Mouse (Mus musculus): ENCODE measurements at regions not wholly inside any gene's neighbourhood (a gene's known extent, or its start where the extent isn't known, plus 50 kb on each side); places are given as distances from the start of the nearest gene placed in this dataset.

DNA sequence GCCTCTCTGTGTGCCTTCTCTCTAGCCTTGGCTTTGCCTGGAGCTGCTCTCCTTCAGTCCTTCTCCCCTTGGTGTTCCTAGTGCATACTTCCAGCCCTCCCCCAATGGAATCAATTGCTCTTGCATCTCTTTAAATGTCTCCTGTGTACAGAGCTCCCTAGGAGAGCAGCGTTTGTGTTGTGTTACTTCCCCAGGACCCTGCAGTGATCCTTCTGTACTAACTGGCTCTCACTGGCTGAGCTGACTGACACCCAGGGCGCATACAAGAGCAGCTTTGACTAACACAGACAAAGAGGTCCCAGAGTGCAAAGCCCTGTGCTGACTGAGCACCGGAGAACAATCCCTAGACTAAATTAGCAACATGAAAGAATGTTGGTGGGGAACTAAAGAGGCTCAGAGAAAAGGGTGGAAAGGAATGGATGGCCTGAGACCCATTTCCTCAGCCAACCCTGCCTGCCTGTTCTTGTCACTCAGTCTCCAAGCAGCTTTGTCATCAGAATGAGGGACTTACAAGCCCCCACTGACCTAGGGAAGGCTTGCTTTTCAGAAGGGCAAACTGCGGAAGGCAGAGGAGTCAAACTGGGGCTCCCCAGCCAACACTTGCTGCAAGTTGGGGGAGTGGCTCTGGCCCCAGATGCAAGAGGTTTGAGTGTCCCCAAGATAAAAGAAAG, 476.4 kb upstream of the Tmem132c start:
- DNase-seq: peak; percentile 49

DNA sequence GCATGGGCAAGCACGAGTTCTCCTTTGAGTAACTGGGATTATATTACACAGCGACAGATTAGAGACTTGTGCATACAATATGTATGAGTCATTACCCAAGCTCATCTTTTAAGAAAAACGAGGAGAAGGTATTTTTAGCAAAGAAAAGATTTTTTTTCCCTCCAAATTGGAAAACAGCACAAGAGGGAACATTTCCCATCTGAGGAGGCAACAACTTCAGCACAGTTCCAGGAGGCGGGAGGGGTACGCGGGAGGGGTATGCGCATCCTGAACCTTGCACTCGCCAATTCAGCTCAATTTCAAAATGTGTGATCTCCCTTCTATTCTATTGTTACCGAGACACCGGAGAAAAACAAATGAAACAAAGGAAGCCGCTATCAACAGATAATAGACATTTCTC, 472.6 kb upstream of the Tmem132c start:
- no peak for DNase-seq

DNA sequence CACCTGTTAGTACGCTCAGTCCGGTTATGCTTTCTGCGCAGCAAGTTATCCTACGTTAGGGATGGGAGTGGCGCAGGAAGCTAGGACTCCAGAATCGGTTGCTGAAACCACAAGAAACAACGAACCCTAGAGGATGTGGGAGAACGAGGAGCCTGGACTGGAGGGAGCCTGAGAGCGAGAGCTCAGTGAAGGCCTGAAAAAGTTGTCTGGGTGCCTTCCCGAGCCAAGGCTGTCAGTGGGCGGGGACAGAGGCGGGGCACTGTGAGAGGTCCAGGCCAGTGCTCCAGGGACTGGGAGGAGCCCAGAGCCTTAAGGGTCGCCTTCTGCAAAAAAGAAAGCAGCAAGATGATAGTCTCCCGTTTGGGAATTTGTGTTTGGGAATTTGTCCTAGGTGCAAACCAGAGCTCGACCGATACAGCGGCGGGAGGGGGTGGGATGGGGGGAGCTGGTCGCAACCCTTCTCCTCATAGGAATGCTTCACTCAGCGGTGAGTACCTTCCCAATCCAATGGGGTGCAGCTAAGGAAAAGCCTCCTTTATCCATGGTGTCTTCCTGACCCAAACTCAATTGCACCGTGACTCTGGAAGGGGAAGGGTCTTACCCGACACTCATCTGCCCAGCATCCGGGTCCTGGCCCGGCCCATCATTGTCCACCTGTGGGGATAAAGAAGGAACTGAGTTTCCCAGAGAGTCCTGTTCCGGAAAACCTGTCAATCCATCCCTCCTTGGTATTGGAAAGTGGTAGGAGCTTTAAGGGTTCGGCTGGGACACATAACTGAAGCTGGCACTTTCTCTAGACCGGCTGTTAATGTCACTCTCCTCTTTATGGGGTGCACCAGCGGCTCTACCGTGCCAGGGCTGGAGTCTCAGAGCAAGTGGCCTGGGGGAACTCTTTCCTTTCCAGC, 453.6 kb upstream of the Tmem132c start:
- peak; percentile 78 for DNase-seq

DNA sequence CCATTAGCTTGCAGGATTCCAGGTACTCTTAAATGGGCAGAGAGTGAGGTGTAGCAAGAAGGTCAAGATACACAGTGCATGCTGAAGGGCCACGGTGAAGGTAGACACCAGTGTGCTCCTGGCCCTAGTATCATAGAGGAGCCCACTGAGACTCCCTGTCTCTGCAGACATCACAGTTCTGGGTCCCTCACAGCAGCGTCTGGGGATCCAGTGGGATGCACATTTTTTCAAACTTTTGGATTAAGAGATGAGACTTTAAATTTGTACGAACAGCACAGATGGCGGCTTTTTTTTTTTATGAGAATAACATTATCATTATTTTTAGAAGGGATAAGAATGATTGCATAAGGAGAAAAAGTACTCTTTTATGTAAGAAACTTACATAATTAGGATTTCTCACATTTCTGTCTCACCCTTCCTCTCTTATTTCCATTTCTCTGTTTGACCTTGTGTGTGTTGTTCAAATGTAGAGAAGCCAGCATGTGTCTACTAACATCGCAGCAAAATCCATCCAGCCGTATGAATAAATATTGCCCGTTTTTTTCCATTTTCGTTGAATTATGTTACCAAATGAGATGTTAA, 441.8 kb upstream of the Tmem132c start:
- no peak for DNase-seq

DNA sequence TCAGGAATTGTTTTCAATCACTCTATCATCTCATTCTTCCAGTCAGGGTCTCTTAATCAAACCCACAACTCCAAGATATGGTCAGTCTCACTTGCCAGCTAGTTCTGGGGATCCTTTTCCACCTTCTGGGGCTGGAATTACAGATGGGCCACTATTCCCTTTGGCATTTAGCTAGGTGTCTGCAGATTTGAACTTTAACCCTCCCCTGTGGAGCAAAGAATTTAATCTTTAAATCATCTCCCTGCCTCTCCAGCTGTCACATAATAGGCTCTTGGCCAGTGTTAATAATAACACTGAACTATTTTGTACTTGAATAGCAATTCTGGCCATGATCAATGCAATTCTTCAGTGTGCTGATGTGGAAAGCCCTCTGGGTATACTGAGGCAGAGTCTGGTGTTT, 435.0 kb upstream of the Tmem132c start:
- no peak for DNase-seq

DNA sequence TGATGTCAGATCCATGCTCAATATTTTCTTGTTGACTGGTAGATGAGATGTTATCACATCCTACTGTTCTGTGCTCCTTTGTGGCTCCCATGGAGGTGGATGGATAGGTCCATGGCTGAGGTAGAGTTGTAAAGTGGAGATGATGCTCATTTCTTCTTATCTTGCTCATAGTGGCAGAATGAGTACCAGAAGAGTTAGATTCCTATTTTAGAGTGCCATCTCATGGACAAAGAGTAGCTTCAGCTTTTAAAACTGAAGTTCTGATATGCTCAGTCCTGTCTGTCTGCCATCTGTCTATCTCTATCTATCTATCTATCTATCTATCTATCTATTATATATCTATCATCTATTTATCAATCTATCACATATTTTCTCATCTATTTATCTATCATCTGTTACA, 425.5 kb upstream of the Tmem132c start:
- DNase-seq: no peak

DNA sequence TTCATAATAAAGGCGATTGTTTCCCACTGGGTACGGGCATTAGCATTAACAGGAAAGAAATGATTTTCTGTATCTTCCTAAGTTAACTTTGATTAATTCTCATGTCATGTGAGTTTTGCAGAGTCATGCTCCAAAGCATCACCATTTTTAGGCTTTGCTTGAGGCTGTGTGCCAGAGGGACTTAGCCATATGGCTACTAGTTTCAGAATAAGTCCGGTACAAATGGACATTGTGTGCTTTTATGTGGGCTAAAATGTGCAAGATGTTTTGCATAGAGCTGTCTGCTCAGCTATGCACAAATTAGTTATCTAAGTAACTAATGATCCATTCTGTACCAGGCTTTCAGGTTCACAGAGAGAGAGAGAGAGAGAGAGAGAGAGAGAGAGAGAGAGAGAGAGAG, 406.2 kb upstream of the Tmem132c start:
- no peak for DNase-seq

DNA sequence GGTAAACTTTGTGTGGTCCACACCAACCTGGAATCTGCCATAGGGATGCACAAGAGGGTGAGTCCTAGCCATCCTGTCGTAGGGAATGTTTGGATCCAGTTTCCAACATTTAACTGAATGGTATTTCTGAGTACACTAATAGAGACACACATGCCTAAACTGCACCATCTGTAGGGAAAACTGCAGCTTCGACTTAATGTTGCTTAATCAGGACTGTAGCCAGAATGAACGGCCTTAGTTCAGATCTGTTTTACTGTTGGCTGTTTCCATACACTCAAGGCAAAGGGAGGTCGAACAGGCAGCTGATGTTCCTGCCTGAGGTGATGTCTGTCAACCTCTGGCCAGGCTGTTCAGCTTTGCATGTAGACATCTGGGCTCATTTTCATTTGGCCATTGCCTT, 399.0 kb upstream of the Tmem132c start:
- no peak for DNase-seq

DNA sequence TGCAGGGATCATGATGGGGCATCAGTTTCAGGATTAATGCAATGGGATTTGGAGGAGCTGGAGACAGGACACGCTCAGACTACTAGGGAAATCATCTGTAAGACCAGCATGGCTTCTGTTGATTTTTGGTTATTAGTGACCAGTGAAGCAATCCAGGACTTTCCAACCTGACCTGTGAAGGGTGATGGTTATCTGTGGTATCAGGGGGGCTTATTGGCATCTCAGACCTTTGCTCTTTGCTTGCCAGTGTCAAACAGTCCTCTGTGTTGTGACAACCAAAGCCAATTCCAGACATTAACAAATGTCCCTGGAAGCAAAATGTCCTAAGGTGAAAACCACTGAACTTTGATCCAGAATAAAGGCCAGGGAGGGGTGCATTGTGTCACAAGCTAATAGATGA, 379.5 kb upstream of the Tmem132c start:
- DNase-seq: no peak

DNA sequence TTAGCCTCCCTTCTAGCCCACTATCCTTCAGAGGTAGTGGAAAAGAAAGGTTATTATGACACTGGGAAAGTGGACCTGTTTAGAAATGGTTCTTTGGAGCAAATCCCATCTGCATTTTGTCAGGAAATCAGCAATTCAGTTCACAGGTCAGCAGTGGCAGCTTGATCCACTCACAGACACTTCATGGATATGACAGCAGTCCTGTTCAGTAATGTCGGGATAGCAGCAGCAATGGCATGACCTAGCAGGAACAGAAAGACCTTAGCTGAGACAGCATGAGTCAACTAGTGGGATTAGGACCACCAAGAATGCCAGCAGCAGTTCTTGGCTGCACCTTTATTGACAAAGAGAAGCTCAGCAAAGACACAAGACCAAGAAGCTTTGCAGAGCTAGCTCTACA, 365.8 kb upstream of the Tmem132c start:
- DNase-seq: no peak

DNA sequence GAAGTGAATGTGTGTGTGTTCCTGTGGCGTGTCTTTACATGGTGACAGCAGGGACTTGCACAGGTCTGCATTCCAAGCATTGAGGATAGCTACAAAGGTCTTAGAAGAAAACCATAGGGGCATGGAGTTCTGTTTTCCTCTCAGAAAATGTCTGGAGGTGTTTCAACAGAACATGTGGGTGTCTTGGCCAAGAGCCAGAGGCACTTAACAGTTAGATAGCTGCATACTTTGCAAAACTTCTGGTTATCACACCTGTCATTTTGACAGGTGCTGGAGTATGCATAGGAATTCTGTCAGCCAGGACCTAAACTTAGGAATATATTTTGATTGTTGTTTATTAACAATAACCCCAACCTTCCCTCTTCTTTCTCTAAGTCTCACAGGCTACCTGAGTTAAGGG, 350.9 kb upstream of the Tmem132c start:
- no peak for DNase-seq

DNA sequence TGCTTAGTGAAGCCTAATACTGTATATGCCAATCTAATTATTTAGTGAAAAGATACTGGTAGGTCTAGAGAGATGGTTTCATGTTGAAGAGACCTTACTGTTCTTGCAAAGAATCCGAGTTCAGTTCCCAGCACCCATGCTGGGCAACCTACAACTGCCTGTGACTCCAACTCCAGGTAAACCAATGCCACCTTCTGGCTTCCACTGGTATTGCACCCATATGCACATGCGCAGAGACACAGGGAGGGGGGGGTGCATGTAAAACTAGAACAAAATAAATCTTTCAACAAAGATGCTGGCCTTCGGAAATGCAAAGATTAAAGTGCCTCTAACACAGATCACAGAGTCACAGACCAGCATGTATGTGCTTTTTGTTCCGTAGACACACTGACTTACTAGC, 348.5 kb upstream of the Tmem132c start:
- no peak for DNase-seq

DNA sequence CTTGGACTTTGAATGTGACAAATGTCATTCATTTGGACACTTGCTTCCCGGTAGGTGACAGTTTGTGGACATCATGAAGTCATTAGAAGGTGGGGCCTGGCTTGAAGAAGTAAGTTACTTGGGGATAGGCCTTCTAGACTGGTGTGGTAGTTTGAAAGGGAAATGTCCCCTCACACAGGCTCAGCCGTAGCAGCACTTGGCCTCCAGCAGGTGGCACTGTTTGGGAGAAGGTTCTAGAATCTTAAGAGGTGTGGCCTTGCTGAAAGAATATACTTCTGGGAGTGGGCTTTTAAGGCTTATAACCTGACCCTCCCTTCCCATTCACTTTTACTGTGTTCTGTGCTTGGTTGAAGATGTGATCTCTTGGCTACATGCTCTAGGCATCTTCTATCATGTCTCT, 331.5 kb upstream of the Tmem132c start:
- DNase-seq: no peak

DNA sequence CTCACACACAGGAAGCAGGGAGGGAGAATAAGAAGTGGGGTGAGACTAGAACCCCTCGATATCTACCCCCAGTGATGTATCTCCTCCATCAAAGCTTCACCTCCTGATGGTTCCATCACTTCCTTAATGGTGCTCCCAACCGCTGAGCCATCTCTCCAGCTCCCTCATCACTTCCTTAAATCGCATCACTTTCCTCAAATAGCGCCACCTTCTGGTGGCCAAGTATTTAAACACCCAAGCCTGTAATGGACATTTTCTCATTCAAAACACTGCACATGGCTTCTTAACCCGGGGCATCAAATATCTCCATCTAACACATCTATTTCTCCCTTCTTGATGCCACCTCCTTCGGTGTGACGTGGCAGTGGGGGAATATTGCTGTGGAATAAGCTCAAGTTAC, 324.3 kb upstream of the Tmem132c start:
- DNase-seq: peak; percentile 14

DNA sequence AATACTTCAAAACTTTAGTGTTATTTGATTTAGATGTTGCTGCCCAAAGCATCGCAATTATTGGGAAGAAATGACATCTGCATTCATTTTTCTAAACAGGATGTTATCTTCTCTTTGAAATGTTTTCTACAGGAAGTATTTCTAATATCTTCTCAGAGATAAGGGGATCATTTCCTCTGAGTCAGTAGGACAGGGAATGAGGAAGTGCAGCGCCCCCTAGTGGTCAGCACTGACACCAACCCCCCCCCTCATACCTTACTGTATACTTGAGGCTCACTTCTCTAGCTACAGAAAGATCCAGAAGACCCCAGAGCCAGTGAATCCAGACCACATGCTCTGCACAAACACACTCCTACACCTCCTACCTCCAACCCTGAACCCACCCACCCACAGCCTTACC, 308.1 kb upstream of the Tmem132c start:
- no peak for DNase-seq

DNA sequence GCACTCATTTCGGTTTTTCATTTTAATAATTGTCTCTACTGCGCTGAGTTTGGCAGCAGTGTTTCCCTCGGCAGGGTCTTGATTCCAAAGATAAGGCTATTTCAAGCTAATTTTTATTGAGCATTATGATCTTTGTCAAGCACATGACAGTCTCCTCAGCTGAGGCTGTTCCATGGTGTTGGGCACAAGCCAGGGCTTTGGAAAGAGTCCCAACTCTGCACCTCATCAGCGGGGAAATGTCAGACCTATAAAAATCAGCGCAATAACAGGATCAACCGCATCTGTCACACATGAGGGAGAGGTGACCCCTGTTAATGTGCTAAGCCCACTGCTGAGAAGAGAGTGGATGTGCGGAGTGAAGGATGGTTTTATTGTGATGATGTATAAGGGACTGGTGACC, 296.7 kb upstream of the Tmem132c start:
- no peak for DNase-seq

DNA sequence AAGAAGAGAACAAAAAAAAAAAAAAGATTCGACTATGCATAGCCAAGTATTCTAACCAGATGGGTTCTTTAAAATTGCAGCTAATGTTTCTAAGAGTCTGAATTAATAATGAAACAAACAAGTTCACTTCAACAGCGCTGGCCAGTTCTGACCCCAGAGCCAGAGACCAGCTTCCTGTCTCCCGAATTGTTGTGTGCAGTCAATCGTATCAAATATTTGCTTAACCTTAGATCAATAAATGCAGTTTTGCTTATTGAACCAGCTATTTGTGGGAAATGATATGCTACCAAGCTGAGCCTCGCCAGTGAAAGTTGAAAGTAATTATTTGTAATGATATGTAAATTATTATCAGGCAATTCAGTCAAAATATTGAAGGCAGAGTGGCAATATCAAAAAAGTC, 287.4 kb upstream of the Tmem132c start:
- no peak for DNase-seq

DNA sequence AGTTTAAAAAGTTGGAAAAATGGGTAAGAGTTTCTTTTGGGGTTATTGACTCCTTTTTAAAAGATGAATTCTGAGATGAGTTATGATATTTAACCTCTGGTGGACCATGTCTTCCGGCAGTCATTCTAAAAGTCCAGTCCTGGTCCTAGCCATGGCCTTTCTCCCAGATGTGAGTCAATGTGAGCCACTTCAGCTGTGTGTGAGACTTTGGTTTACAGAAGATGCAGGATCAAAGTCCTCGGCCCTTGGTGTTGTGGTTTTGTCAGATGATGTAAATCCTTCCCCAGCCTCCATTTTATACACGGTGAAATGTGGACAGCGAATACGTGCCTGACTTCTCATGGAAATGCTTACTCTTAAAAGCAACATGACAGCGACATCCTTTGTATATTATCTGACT, 287.0 kb upstream of the Tmem132c start:
- no peak for DNase-seq

DNA sequence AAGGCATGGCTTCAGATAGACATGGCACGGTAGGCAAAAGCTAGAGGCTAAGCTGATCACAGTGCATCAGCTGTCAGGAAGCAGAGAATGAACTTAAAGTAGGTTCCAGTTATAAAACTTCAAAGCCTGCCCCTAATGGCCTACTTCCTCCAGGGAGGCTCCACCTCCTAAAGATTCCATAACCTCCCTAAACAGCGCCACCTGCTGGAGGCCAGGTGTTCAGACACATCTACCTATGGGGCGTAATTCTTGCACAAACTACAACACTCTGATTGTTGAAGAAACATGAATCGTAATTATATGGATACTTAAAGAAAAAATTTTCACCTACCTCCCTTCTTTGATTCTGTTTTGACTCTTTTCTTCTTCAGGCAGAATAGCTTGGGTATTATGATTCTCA, 277.0 kb upstream of the Tmem132c start:
- no peak for DNase-seq

DNA sequence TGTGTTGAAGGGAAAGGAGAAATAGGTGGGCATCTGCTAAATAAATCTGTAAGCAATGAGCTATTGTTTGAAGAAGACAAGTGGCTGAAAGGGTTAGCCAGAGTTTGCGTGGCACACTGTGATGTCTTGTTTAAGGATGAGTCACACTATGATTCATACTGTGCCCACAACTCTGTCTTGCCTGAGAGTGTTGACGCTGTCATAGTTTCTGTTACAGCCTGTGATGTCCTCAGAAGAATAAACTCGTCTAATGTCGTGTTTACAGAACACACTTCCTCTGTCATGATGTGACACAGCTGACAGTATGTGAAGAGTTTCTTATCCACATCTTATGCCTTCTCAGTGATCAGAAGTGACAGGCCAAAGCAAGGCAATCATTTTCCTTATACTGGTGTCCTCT, 274.5 kb upstream of the Tmem132c start:
- no peak for DNase-seq

DNA sequence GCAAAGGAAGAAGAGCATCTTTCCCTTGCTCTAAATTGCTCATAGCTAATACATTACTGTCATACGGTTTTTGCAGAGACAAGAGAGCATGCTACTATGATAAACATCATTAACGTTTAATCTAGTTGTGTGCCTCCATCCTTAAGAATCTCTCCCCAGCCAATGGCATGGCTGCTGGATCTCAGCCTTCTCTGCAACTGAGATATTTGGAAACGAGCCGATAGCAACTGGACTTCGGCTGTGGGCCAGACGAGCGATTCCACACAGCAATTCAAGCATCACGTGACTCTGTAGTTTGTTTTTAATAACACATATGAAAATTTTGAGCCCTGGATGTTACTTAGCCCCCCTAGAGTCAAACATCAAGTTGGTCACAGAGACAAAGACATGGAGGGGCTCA, 272.2 kb upstream of the Tmem132c start:
- no peak for DNase-seq

DNA sequence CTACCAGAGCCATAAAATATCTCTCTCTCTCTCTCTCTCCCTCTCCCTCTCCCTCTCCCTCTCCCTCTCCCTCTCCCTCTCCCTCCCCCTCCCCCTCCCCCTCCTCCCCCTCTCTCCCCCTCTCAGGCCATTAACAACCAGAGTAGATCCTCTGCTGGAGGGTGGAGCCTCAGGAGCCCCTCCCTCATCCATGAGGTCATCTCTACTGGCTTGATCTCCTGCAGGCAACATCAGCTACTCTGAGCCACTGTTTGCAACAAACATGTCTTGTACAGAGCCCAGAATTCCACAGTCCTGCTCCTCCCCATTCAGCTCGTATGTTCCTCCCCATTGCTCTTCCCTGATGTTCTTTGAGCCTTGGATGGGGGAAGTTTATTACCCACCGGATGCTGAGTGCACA, 270.3 kb upstream of the Tmem132c start:
- no peak for DNase-seq

DNA sequence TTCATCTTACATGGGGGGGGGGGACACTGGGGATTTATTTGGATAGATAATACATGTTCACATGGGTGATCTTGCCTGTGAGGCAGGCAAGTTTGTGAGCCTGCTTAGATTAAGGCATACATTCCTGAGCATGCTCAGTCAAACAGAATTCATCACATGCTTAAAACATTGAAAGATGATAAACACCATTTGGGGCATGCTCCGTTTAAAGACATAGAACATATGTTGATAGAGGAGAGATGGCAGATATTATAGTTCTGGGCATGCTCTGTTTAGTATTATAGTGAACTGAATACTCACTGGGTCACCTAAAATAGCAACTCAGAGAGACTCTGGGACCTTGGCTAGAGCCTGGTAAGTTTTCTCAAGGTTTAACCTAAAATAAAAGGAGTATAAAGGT, 269.6 kb upstream of the Tmem132c start:
- no peak for DNase-seq

DNA sequence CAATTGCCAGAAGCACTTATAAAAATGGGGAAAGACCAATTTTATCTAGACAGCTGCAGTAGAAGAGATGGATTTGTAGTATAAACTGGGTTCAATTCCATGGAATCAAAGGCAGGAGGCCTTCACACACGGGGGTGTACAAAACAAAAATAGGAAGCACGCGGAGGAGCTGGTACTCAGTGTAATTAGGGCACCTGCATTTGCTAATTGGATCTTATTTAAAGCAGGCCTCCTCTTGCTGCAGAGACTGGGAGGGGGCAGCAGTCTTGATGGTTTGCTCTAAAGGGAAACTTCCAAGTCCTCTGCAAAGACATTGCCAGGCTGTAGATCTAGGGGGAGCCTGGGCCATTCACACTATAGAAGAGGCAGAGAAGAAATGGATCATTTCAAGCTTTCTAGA, 268.2 kb upstream of the Tmem132c start:
- no peak for DNase-seq
